Mouse (Mus musculus): ENCODE data around the gene Mink1.

Gene Mink1

GRCm38 (mm10) chr11:70594253-70594989 is 31.7 kb downstream of the Mink1 start:
- peak; percentile 37 for DNase-seq (ENCODE audit: low spot score)

GRCm38 (mm10) chr11:70595638-70596037 is 33.0 kb downstream of the Mink1 start:
- no peak for DNase-seq (ENCODE audit: low spot score)

GRCm38 (mm10) chr11:70596094-70596493 is 33.4 kb downstream of the Mink1 start:
- no peak for DNase-seq (ENCODE audit: low spot score)

DNA sequence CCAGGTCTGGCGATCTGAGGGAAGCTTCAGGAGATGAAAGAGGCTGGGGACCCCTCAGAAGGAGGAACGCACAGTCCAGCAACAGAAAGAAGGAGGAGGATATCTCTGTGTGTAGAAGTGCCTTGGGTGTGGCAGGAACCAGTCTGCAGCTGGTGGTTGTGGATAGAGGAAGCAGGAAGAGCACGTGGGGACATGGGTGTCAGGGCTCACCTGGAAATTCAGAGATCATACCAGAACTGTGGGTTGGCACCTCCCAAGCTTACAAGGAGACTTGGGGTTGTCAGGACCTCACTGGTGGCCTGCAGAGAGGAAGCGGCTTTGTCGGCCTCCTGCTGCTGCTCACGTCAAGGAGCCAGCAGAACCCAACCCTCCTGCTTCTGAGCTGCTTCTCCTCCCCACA is 34.6 kb downstream of the Mink1 start:
- peak; percentile 51 for DNase-seq (ENCODE audit: low spot score)

- DNase-seq (ENCODE audit: low spot score), result no peak
These were observed 35.8 kb downstream of the Mink1 start for GRCm38 (mm10) chr11:70598451-70598953.

DNA sequence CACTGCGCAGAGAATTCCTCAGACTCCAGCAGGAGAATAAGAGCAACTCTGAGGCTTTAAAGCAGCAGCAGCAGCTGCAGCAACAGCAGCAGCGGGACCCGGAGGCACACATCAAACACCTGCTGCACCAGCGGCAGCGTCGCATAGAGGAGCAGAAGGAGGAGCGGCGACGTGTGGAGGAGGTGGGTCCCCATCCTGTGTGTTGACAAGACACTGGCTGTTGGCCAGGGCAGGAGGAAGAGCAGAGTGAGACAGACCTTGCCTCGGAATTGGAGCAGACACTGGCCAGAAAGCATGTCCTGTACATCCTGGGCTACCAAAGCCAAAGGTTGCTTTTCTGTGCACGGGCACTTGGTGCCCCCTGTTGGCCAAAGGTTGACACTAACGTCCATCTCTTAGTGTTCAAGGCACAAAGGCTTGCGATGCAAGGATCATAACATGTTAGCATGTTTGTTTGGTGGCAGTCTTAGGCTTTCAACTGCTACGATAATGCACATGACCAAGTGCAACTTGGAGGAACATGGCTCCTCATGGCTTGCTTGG is 42.4 kb downstream of the Mink1 start:
- DNase-seq (ENCODE audit: low spot score), result peak; percentile 78

- DNase-seq (ENCODE audit: low spot score), result no peak
These were observed 44.0 kb downstream of the Mink1 start for GRCm38 (mm10) chr11:70606717-70607116.

GRCm38 (mm10) chr11:70607611-70608010 is 44.9 kb downstream of the Mink1 start:
- no peak for DNase-seq (ENCODE audit: low spot score)

DNA sequence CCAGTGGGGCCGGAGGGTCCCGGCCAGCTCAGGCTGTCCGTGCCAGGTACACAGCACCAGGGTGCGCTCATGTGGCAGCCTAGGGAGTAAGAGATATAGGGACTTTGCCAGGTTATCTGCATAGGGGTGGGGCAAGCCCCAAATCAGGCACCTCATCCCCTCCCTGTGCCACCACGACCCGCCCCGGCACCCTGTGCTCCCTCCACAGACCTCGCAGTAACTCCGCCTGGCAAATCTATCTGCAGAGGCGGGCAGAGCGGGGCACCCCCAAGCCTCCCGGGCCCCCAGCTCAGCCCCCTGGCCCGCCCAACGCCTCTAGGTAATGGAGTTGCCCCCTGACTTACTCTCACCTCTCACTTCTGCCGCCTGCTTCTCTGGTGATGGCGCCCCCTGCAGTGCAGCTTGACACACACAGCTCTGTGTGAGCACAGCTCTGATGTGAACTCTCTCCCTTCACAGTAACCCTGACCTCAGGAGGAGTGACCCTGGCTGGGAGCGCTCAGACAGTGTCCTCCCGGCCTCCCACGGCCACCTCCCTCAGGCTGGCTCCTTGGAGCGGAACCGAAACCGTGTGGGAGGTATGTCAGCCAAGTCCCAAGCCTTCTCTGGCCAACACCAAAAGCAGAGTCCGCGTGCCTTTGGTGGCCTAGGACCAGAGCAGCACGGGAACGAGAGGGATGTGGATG is 45.8 kb downstream of the Mink1 start:
- DNase-seq (ENCODE audit: low spot score), result no peak

DNA sequence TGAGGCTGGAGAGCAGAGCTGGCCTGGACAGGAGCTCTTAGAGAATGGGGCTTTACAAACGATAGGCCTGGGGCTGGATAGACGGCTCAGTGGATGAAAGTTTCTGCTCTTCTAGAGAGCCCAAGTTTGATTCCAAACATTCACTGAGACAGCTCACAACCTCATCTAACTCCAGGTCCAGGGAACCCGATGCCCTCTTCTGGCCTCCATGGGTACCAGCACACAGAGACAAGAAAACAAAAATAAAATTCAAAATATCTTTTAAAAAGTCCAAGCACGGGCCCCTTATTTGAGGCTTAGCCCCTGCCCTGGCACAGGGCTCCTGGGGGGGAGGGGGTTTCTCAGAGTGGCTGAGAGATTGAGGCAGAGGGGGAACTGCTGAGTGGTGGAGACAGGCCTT is 48.1 kb downstream of the Mink1 start:
- no peak for DNase-seq (ENCODE audit: low spot score)

- DNase-seq (ENCODE audit: low spot score), result no peak
These were observed 49.8 kb downstream of the Mink1 start for GRCm38 (mm10) chr11:70612505-70612904.

DNA sequence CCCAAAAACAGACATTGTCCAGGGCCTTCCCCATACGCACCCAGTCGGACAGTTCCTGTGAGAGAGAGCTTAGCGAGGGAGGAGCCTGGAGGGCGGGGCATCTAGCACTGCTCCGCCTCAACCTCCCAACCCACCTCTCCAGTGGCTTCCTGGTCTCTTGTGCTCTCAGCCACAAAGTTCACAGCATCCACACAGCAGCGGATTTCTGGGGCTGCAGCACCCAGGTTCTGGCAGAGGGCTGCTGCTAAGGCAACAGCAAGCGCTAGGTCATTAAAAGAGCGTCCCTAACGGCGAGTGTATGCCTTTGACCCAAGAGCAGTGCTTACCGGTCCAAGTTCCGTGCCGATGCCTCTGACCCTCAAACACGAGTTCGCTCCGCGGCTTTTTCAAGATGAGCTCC is 52.4 kb downstream of the Mink1 start:
- peak; percentile 85 for DNase-seq (ENCODE audit: low spot score)

- DNase-seq (ENCODE audit: low spot score), result peak; percentile 78
These were observed 52.9 kb downstream of the Mink1 start, which contains the start of gene 4930544D05Rik for GRCm38 (mm10) chr11:70615516-70616093. 4930544D05Rik (plus strand) TSS chr11:70615848.

DNA sequence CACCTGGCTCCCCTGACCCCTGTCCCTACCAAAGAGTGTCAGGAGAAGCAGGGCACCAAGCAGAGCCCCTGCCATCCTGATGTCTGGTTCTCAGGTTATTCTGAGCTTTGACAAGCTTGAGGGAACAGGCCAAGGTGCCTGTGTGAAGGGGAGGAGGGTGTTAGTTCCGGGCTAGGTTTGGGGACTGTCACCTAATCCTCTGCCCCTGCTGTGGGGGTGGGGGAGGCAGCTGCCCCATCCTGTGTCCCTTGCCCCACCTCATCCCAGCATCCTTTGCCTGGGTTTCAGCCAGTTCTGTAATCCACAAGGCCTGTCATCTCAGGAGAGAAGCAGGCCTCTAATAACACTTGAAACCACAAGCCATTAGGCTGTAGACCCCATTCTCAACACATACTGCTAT is 56.4 kb downstream of the Mink1 start, which contains the start of gene Chrne:
TSS of gene Chrne (minus strand) at position 116 of the 400 bp plus-strand sequence.
- DNase-seq (ENCODE audit: low spot score), result no peak

DNA sequence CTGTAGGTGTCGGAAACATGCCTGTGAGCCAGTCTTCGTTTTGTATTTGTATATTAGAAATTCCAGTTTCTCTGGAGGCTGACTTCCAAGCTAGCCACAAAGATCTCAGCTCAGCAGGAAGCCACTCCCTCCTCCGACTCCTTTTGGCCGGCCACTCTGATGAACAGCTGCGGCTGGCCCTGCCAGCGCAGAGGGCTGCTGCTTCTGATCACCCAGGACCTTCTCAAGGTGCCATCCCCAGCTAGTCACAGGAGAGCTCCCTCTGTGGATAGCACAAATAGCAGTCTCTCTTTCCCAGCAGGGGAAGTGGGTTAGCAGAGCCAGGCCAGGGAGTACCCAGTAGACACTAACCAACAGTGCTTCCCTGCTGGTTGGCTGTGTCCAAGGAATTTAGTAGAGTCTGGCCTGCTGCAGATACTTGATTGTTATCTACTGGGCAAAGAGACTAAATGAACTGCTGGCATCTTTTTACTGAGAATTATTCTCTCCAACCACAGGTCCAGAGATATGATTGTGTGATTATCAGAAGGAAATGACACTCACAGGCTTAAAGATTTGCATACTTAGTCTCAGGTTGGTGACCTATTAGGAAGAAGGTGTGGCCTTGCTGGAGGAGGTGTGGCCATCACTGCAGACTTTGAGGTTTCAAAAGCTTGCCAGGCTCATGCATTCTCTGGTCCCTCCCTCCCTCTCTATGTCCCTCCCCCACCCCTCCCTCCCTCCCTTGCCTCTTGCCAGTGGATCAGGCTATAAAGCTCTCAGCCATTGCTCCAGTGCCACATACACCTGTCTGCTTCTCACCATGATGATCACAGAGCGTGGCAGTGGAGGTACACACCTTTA is 59.5 kb downstream of the Mink1 start:
- DNase-seq (ENCODE audit: low spot score), result no peak

DNA sequence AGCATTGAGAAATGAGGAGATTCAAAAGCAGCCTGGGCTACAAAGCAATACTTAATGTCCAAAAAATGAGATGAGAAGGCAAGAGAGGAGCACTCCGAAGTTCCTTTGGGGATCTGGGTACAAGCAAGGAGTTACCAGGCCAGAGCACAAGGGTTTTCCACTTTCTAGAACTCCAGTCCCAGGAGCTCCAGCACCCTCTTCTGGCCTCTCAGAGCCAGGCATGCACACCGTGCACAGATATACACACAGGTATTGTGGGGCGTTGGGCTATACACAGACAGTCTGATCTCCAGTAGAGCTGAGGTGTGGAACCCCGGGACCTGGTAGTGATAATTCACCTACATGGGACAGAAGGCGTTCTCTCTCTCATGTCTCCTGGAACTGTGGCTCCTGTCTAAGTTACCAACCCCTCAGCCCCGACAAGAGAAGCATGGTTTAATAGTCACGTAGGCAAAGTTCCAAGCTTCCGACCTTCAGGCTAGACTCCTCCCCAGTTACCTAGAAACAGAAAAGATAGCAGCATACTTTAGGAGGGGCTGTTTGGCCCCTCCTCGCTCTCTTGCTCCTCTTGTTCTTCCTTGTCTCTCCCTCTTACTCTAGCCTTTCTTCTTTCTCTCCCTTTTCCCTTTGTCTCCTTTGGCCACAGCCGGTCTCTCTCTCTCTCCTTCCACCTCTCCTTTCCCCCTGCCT is 60.5 kb downstream of the Mink1 start:
- no peak for DNase-seq (ENCODE audit: low spot score)

- DNase-seq (ENCODE audit: low spot score), result peak; percentile 43
These were observed 62.8 kb downstream of the Mink1 start for GRCm38 (mm10) chr11:70625473-70625872.

DNA sequence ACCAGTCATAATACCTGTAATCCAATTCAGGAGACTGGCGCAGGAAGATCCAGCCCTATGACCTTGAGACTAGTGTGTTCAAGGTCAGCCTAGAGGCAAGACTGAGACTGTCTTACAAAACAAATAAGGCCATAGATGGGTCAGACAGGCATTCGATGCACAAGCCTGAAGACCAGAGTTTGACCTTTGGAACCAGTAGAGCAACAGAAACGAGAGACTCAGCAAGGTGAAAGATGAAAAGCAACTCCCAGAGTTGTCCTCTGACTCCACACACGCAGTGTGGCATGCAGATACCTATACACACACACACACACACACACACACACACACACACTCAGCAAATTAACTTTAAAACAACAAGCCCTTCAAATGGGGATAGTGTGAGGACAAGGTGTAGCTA is 64.2 kb downstream of the Mink1 start:
- no peak for DNase-seq (ENCODE audit: low spot score)

GRCm38 (mm10) chr11:70628431-70628830 is 65.8 kb downstream of the Mink1 start:
- DNase-seq (ENCODE audit: low spot score), result no peak

- peak; percentile 38 for DNase-seq (ENCODE audit: low spot score)
These were observed 66.9 kb downstream of the Mink1 start for GRCm38 (mm10) chr11:70629557-70629956.

DNA sequence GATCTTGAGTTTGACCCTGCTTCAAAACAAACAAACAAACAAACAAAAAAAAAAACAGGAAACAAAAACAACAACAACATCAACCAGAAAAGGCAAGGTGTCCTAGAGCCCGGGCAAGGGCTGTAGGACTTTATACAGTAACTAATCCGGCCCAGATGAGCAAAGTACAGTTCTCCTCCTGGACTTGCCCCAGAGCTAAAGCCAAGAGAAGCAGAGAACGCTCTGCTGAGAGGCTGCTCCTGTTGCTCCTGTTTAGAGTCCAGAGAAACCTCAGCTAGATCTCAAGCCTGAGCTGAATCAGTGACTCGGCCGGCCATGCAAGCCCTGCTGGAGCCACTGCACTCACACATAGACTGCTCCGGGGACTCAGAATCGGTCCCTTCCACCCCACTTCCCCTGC is 67.4 kb downstream of the Mink1 start:
- no peak for DNase-seq (ENCODE audit: low spot score)
